Mouse (Mus musculus) right cerebral cortex, adult 2 months (tissue): ENCODE data around the gene Tap1.

Source experiments
- DNase-seq, 2 experiments: peaks; one replicate each; pipeline ENCODE4 v3.0.0; 2021 to 2022; ENCODE audit warnings: low spot score in 2 of 2

The Tap1 gene

DNA sequence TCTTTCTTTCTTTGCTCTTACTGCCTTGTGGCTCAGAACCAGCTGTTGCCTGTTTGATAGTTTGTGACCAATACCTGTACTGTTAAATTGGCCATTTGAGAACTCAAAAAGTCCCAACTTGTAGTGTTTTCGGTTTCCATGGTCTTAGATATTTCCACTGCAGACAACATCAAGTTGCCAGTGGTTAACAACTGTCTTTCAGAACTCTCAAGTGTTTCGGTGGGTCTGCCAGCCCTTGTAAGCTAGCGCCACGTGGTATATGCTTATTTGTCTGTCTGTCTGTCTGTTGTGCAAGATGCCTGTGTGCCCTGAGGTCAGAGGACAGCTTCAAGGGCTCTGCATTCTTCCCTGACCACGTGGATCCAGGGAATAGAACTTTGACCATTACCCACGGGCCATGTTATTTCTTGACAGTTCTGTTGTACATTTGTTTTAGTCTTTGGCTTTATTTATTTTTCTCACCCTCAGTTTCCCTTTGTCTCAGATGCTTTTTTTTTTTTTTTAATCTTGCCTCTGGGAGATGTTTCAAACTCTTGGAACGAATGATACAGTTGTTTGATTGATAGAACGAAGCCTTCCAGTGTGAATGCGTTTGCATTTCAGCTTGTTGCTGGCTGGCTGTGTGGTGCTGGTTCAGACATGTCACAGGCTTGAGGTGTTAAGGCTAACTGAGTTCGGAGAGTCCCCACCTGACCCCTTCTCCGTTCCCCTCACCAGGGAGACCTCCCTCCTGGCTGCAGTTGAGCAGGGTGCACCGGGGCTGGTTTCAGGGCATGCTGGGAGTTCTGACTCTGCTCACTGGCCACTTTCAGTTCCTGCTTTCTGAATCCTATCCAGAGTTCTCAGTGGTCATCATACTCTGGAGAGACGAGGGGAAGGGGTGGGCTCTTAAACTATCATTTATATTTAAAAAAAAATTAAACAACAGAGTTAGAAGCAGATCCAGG, 7.2 kb upstream of the Tap1 start:
- no peak for DNase-seq

DNA sequence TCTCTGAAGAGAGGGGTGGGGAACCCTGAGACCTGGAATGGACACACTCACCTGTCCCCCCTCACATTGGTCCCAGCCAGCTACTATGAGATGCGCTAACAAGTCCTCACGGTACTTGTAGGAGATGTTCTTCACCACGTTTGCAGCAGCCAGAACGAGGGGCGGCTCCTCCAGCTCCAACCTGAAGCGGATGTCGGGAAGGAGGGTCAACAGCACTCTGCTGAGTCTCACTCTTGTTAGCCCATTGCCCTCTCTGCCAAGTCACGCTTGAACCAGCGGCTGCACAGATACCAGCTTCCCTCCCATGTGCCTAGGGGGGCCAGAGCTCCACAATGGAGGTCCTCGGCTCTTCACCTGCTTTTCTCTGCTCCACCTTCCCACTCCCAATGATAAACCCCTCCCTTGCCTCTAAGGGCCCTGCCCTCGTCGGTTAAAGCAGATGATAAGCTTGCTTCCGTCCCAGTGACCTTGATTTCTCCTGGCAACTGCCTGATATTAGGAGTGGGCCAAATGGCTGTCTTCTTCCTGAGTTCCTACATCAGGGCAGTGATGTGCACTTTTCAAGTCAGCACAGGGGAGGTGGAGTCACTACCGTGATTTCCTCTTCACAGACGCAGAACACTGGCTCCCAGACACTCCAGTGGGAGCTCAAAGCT, 3.7 kb upstream of the Tap1 start:
- DNase-seq: no peak

DNA sequence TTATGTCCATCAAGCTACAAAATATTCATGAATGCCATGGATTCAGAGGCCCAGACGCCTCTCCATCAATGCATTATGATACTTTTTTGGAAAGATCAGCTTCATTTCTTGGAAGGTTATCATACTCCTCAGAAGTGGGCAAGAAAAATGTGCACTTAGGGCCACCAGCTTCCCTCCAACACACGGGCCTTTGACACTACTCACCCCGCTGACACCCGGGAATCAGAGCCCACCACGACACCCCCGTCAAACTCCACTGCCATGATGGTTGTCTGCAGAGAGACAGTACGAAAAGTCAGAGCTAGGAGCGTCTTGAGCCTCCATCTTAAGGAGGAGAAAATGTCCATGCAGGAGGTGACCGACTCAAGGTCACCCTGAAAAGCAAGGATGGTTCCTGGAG, 1.8 kb upstream of the Tap1 start:
- DNase-seq: no peak

DNA sequence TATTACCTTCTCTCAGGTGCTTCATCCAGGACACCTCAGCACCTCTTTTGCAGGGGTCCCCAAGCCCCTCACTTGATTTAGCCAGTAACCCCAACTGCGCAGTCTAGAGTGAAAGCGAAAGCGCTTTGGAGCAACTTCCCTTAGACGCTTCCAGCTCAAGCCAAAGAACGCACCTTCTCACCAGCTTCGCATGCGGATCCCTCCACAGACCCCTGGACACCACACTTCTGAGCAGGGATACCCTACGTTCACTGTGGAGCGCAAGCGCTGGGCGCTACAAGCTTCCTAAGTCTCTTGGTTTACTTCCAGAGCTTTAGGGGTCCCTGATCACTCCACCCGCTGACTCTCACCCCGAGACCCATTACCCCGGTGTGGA, 480 bp upstream of the Tap1 start:
- no peak for DNase-seq

DNA sequence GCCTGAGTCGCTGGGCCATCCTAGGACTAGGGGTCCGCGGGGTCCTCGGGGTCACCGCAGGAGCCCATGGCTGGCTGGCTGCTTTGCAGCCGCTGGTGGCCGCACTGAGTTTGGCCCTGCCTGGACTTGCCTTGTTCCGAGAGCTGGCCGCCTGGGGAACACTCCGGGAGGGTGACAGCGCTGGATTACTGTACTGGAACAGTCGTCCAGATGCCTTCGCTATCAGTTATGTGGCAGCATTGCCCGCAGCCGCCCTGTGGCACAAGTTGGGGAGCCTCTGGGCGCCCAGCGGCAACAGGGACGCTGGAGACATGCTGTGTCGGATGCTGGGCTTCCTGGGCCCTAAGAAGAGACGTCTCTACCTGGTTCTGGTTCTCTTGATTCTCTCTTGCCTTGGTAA, 657 bp downstream of the Tap1 start:
- no peak for DNase-seq

DNA sequence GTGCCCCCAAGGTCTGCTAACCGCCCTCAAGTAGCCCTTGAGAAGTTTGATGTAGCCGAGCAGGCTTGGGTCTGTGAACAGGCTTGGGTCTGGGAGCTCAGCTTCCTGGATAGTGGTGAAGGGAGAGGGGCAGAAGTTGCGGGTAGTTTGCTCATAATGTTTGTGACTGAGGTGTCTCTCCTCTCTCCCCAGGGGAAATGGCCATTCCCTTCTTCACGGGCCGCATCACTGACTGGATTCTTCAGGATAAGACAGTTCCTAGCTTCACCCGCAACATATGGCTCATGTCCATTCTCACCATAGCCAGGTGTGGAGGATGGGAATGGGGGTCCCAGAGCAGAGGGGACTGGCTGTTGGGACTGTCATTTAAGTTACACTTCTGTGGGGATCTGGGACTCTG, 1.6 kb downstream of the Tap1 start:
- DNase-seq: no peak

DNA sequence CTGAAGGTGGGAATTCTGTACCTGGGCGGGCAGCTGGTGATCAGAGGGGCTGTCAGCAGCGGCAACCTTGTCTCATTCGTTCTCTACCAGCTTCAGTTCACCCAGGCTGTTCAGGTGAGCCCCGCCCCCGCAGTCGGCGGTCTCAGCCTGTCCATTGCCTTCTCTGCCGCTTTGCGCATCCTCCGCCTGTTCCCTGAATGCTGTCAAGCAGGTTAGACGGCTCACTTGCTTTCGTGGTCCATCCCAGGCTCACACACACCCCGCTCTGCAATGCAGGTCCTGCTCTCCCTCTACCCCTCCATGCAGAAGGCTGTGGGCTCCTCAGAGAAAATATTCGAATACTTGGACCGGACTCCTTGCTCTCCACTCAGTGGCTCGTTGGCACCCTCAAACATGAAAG, 5.5 kb downstream of the Tap1 start:
- no peak for DNase-seq

DNA sequence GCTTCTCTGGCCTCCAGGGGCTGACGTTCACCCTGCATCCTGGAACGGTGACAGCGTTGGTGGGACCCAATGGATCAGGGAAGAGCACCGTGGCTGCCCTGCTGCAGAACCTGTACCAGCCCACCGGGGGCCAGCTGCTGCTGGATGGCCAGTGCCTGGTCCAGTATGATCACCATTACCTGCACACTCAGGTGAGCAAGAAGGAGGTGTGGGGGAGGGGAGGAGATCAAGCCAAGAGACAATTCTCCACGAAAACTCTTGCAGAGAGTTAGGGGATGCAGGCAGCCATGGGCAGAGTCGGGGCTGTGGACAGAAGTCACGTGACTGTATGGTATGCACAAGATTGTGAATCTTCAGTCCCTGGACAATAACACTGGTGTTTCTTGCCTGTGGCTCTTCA, 6.1 kb downstream of the Tap1 start:
- no peak for DNase-seq

DNA sequence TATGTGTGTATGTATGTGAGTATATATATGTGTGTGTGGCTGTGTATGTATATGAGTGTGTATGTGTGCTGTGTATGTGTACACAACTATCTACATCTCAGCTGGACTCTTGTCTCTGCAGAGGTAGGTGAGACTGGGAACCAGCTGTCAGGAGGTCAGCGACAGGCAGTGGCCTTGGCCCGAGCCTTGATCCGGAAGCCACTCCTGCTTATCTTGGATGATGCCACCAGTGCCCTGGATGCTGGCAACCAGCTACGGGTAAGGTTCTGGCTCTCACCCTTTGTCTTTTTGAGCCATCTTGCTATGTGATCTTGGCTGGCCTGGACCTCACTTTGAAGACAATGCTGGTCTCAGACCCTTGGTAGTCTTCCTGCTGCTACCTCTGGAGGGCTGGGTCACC, 7.4 kb downstream of the Tap1 start:
- no peak for DNase-seq

DNA sequence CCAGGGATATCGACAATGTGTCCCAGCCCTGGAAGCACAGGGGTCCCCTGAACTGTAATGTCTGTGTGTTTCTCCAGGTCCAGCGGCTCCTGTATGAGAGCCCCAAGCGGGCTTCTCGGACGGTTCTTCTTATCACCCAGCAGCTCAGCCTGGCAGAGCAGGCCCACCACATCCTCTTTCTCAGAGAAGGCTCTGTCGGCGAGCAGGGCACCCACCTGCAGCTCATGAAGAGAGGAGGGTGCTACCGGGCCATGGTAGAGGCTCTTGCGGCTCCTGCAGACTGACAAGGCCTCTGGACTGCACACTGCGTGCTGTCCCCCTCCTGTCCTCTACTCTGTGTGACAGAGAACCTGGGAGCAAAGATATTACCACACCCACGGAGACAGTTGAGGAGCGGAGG, 9.1 kb downstream of the Tap1 start:
- DNase-seq: no peak

DNA sequence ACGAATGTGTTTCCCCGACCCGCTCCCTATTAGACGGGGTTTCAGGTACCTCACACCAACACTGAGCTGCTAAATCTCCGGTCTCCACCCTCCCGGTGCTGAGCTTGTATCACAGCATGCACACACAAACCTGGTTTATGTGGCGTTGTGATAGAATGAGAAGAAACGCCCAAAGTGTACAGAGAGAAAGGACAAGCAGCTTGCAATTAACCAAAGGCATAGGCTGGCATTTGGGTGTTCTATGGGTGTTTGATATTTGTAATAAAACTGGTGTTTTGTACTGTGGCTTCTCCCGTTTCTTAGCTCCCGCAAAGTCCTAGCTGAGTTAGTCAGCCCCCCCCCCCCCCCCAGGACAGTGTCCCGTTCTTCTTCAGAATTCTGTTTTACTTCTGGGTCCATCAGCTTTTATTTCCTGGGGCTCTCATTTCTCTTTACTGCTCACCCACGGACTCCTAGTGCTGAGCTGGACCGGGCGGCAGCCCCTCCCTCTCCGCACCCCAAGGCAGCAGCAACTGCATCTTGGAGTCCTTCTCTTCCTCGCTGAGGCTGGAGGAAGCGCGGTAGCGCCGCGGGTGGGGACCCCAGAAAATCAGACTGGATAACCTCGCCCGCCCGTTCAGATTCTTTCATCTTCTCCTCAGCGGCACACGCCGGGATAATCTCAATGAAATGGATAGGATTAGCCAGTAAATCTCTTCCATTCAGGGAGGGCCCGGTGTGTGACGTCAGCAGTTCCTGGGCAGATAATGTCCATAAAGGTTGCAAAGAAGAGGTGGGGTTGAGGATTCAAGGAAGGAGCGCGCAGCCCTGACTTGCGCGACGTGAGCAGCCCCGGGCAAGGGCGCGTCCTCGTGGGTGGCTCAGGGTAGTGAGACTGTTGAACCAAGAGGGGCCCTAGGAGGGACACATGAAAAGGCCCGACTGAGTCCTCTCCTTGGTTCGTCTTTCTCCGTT, 9.9 kb downstream of the Tap1 start, which contains the start of gene Psmb8:
Psmb8 (plus strand) TSS at position 781 of the 954 bp plus-strand sequence.
- peak; percentile 90 to 92 for DNase-seq

DNA sequence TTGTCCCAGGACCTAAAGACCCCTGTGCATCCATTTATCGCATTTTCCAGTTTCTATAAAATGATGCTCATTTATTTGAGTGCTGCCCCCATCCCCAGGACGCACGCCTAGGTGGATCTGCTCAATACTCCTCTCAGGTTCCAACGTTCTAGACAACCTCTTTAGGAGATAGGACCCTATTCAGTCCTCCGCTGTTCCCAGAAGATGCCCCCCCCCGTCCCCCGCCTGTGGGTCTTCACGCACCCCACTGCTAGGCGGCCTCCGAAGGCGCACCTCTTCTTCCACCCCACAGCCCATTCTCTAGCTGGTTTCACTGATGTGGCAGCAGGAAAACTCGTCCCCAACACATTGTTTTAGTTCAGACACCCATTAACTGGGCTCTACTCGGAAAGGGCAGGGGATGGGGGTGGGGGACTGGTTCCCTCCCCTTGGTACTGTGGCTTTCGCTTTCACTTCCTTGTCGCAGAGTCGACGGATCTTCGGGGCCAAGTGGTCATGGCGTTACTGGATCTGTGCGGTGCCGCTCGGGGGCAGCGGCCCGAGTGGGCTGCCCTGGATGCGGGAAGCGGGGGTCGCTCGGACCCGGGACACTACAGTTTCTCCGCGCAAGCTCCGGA, 10.7 kb downstream of the Tap1 start:
- no peak for DNase-seq

DNA sequence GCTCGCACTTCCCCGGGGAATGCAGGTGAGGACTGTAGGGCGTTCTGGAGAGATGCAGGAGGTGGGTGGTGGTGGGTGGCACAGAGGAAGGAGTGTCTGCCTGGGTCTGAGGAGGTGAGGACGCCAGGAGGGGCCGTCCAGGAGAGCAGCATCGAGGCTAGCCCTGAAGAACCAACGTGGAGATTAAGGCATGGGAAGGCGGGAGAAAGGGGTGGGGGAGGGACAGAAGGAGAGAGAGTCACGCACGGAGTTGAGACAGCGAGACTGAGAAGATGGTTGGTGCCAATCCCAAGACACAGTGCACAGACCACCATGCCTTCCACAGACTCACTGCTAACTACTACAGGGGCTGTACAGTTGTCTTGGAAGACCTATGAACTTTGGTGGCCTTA, 11.2 kb downstream of the Tap1 start:
- DNase-seq: no peak

DNA sequence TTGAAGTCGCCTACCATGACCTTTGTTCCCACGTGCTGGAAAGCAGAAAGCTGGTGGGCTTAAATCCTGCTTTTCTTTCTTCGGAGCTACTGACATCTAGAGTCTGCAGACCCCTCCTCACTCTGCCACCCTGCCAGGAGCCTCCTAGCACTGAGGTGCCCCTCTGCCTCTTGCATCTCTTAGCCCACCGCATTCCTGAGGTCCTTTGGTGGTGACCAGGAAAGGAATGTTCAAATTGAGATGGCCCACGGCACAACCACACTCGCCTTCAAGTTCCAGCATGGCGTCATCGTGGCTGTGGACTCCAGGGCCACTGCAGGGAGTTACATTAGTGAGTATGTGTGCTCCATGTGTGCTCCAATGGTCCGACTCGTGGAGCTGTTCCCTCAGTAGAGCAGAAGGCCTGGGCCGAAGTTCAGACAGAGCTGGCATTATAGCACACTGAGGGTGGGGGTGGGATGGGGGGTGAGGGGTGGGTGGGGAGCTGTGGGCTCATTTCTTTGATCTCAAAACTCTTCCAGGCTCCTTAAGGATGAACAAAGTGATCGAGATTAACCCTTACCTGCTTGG, 11.8 kb downstream of the Tap1 start:
- no peak for DNase-seq

DNA sequence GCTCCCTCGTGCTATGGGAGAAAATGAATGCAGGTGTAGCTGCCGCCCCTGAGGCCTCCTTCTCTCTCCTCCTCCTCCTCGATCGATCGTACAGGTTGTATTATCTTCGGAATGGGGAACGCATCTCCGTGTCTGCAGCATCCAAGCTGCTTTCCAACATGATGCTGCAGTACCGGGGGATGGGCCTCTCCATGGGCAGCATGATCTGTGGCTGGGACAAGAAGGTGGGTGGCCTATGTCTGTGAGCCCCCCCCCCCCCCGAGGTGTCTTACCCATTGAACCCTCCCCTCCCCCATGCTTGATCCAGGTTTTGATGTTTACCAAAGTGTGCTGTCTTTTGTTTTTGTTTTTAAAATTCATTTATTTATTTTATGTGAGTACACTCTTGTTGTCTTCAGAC, 12.7 kb downstream of the Tap1 start:
- DNase-seq: no peak

DNA sequence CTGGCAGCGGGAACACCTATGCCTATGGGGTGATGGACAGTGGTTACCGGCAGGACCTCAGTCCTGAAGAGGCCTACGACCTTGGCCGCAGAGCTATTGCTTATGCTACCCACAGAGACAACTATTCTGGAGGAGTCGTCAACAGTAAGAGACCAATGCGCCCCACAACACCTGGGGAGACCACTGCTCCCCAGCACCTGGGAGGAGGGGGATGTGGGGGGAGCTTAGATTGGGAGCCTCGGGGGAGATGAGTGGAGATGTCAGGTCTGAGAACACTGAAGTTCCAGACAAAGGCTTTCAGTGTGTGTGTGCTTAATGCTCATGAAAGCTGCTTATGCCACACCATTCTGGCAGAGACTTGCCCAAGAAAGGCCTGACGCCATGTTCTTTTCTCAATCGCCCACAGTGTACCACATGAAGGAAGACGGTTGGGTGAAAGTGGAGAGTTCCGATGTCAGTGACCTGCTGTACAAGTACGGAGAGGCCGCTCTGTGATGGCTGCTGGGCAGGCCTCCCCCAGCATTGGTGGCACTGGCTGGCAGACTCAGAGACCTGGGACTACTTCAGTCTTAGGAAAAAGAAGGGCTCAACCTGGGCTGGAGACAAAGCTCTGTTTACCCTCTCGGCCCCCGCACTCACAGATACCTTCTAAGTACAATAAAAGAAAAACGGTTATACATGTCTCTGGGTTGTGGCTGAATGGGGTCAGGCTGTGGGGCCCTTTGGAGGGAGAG, 13.6 kb downstream of the Tap1 start:
- DNase-seq: no peak

DNA sequence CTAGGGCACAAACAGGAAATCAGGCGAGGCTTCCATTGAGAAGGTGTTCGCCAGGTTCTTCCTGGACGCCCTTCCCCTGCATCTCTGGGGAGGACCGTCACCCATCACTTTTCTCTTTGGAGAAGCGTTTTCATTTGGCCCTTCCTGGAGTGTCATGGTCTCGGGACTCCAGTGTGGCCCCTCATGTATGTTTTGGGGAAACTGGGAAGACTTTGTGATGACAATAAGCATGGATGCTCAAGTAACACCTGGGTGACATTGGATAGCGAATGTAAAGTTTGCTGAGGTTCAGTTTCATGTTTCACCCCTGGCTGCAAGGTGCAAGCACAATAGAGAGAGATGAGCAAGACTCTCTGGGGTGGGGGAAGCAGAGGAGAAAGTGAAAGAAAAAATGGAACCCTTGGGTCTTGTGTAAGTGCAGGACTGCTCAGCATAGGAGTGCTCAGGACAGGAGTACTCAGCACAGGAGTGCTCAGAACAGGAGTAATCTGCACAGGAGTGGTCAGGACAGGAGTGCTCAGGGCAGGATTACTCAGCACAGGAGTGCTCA, 14.2 kb downstream of the Tap1 start:
- DNase-seq: no peak

DNA sequence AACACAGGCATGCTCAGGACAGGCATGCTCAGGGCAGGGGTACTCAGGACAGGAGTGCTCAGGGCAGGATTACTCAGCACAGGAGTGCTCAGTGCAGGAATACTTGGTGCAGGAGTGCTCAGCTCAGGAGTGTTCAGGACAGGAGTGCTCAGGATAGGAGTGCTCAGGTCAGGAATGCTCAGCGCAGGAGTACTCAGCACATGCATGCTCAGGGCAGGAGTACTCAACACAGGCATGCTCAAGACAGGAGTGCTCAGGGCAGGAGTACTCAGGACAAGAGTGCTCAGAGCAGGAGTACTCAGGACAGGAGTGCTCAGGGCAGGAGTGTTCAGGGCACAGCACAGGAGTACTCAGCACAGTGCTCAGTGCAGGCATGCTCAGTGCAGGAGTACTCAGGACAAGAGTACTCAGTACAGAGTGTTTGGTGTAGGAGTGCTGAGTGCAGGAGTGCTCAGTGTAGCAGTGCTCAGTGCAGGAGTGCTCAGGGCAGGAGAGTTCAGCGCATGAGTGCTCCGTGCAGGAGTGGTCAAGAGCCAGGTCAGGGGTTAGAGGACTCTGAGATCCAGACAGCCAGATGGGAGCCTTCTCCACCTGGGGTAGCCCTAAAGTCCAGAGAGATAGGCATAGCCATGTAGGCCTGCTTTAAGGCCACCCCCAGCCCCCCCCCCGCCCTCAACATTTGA, 15.5 kb downstream of the Tap1 start:
- DNase-seq: no peak

DNA sequence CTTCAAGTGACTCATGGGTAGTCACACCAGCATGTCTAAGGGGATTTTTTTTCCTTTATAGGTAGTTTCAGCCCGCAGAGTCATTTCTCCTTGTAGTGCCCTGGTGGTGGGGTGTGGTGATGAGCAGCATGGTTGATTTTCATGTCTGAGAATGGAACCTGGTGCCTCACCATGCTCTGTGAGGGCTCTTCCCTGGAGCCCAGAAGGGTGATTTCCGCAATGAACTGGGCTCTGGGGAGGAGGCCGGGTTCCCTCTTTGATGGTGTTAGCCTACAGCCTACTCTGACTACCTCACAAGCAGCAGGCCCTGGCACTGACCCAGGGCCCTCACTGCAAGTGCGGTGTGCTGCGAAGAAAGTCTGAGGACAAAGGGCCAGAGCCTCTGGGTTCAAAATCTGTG, 16.1 kb downstream of the Tap1 start, which contains the start of gene Tap2:
Tap2 (plus strand) TSS at position 84 of the 400 bp plus-strand sequence.
- no peak for DNase-seq
